Mouse (Mus musculus): ENCODE data around the gene Rnf217.

Gene Rnf217

GRCm38 (mm10) chr10:31555433-31555960, 53.5 kb downstream of the Rnf217 start:
- DNase-seq (ENCODE audit: low spot score in 2 of 2), result no peak

DNA sequence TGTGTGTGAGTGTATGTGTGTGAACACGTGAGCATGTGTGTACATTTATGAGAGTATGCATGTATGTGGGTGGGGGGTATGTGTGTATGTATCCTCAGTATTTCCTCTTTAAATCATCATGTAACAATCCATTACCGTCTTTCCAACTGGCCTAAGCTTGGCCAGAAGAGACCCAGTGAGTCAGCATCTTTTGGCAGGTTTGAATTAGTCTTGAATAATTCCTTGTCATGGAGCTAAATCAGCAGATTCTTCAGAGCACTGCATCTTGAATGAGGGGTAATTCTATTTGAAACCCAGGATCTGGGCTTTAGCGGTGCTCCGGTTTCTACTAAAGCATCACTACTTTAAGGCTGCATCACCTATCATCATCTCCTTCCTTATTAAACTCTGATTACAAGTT, 55.7 kb downstream of the Rnf217 start:
- no peak for DNase-seq (ENCODE audit: low spot score in 2 of 2)

- no peak for DNase-seq (ENCODE audit: low spot score in 2 of 2)
Measured at GRCm38 (mm10) chr10:31551850-31552249, 57.1 kb downstream of the Rnf217 start.

- DNase-seq (ENCODE audit: low spot score in 2 of 2), result no peak
Measured at GRCm38 (mm10) chr10:31551362-31551761, 57.6 kb downstream of the Rnf217 start.

DNA sequence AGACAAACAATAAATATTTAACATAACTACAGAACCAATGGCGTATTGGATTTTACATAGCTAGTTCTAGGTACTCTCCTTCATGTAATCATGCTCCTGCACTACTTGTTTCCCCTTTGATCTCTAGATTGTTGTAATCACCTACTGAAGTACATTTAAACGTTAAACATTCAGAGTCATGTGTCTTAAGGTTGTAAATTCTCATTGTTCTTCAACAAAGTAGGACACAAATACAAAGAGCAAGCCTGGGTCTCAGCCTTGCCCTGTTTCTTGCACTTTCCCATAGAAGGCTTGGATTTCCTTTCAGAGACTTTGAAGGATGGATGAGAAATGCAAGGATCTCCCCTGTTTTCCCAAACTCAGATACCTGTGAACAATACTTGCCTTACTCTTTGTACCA, 61.8 kb downstream of the Rnf217 start:
- DNase-seq (ENCODE audit: low spot score in 2 of 2), result no peak

DNA sequence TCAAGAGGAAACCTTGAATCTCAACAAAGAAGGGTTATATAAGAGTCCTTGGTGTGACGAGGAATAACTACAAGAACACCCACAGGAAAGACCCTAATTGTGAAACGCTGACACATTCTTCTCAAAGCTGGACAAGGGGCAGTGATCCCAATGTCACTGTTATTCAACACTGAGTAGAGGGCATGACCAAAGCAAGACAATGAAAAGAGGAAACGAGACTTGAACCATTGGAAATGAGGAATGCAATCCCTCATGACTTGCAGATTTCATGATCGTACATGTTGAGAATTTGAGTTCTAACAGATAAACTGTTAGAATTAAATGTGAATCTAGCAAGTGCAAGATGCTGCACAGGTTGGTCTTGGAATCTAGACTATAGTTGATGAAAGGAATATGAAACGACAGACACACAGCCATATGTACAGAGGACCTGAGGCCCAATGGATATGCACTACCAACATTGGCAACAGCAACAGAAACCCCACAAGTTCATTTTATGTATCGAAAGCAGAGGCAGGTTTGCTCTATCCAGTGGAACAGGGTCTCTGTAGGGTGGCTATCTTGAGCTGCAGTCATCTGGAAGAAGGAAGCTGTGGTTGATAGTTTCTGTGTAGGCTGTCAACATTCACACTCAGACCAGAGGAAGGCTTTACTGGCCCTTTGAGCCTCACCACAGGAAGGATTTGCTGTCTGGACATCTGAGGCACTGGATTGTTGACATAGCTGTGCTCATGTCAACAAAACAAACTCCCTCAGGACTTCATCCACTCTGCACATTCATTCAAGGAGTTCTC, 64.6 kb downstream of the Rnf217 start:
- DNase-seq (ENCODE audit: low spot score in 2 of 2), result no peak

DNA sequence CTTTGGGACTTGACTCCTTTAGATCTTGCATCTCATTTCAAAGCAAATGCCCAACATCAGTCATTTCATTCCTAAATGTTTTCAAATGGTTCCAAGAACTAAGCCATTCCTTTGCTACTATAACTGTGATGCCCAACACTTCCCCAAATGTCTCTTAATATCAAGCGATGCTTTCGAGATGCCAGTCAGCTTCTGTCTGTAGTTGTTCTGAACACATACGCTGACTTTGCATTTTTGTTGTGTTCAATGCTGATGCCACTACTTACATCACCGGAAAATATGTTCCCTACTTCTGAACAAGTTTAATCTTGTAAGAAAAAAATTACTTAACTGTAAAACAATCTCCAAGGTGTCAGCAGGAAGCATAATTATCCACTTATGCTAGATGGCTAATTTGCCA, 68.5 kb downstream of the Rnf217 start:
- no peak for DNase-seq (ENCODE audit: low spot score in 2 of 2)

GRCm38 (mm10) chr10:31539351-31539750, 69.6 kb downstream of the Rnf217 start:
- DNase-seq (ENCODE audit: low spot score in 2 of 2), result no peak

DNA sequence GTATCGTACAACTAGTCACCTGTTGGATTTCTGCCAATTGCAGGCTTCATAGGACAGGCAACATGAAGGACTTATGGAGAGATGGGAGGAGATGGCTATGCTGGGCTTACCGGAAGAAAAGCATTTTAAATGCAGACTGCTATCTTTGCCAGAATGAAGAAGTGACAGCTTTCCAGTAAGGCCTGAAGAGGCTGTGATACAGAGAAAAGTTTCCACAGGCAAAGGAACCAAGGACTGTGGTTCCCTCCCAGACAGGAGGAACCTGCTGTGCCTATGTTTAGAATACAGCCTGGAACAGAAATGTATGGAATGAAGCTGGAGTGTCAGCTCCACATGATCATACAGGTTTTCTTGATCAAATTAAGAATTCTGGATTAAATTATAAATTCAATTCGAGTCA, 70.3 kb downstream of the Rnf217 start:
- DNase-seq (ENCODE audit: low spot score in 2 of 2), result no peak

GRCm38 (mm10) chr10:31538243-31538642, 70.7 kb downstream of the Rnf217 start:
- no peak for DNase-seq (ENCODE audit: low spot score in 2 of 2)

DNA sequence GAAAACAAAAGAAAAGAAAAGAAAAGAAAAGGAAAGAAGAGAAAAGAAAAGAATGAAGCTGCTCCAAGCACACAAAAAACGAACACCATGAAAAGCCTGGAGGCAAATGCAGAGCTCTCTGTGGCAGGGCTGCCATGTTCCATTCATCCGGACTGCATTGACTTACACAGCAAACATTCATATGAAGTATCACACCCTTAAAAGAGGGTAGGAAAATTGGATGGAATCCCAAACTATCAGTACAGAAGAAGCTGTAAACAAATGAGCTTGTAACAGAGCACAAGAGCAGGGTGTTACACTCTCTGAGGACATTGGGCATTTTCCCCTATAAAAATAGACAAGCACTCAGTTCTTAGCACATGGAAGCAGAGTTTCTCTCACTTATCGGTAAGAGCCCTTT, 71.8 kb downstream of the Rnf217 start:
- no peak for DNase-seq (ENCODE audit: low spot score in 2 of 2)

DNA sequence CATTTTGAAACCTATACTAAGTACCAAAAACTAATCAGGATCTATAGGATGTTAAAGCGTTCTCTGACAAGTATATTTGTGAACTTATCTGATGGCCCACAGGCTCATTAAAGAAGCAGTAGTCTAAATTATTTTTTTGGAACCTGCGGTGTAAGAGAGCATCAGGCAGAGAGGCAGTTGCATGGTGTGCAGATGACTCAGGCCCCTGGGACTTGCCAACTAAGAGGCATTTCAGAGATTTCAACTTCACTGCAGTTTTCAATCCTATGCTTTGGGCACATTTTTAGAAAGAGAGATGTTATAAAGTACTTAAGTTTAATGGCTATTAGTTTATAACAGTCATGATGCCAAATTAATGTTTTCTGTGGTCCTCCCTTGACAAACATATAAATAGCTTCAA, 73.9 kb downstream of the Rnf217 start:
- no peak for DNase-seq (ENCODE audit: low spot score in 2 of 2)

GRCm38 (mm10) chr10:31533270-31533826, 75.6 kb downstream of the Rnf217 start:
- peak; percentile 19 to 57 for DNase-seq (ENCODE audit: low spot score in 2 of 2)

DNA sequence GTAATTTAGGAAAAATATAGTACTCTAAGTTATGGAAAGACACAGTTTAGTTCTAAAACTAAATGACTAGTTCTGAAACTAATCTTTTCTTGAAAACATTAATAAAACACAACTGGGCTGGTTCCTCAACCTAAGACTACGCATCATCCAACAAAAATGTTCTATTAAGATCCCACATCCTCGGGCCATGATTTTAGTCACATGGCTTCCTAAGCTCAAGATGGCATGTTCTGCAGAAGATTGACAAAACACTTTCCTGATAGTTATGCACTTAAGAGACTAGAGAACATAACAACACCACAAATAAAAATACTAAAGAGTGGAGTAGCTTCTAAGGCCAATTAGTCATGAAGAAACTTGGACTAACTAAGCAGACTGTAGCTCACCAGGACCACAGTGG, 76.2 kb downstream of the Rnf217 start:
- no peak for DNase-seq (ENCODE audit: low spot score in 2 of 2)

- DNase-seq (ENCODE audit: low spot score in 2 of 2), result no peak
Measured at GRCm38 (mm10) chr10:31528297-31528984, 80.5 kb downstream of the Rnf217 start.

DNA sequence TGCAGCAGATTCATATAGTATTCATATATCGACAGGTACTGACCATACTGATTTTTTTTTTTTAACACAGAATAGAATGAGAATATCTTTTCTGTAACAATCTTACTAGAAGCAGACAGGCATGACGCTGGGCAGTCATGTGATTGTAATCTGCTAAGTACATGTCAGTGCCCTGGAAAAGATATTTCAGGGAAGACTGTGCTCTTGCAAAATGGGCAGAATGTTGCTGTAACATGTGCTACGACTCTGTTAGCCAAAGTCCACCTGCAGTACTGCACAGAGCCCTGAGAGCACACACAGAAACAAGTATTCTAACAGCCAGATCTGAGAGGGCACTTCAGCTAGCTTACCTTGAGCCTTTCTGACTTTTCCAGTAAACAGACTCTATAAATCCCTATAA, 83.3 kb downstream of the Rnf217 start:
- DNase-seq (ENCODE audit: low spot score in 2 of 2), result no peak

DNA sequence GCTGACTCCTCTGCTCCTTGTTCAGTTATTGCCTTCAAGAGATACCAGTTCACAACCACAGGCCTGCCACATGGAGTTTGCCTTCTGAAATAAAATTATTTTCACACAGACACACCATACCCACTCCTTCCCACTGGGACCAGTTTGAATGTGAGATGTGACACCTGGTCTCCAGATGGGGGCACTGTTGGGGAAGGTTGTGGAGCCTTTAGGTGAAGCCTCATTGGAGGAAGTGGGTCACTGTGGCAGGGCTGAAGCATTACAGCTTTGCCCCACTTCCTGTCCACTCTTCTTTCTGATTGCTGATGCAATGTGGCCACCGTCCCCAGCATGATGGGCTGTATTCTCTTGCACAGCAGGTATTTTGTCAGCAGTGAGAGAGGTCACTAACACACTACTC, 89.6 kb downstream of the Rnf217 start:
- DNase-seq (ENCODE audit: low spot score in 2 of 2), result no peak

DNA sequence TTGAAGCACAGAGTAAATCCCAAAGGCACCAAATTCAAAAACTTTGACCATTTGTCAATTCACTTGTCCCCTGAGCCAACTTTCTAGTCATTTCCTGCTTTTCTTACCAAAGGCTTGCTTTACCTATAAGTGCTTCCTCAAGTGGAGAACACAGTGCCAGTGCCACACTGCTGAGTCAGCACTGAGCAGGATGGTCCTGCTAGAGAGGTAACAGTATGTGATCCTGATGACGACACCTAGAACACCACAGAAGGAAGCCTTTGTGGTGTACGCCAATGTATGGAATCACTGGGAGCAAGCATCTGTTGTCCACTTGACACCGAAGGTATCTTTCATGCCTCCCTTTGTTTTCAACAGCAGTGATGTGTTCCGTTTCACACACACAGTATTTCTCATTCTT, 90.8 kb downstream of the Rnf217 start:
- no peak for DNase-seq (ENCODE audit: low spot score in 2 of 2)

DNA sequence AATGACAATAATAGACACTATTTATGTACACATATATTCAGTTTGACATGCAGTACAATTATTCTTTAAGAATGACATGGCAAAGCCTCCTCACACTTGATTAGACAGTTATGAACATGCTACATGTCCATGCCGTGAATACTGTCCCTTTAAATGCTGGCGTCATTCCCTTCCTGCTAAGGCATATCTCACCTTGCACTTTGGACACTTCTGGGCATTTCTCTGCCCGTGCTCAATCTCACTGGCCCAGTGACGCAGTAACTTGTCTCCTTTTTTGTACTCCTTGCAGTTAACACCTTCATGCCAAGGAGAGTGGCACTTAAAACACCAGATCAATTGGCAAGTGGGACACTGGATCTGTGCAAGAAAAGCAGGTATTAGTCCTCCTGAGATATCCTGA, 91.8 kb downstream of the Rnf217 start:
- DNase-seq (ENCODE audit: low spot score in 2 of 2), result no peak

- no peak for DNase-seq (ENCODE audit: low spot score in 2 of 2)
Measured at GRCm38 (mm10) chr10:31515897-31516296, 93.1 kb downstream of the Rnf217 start.

DNA sequence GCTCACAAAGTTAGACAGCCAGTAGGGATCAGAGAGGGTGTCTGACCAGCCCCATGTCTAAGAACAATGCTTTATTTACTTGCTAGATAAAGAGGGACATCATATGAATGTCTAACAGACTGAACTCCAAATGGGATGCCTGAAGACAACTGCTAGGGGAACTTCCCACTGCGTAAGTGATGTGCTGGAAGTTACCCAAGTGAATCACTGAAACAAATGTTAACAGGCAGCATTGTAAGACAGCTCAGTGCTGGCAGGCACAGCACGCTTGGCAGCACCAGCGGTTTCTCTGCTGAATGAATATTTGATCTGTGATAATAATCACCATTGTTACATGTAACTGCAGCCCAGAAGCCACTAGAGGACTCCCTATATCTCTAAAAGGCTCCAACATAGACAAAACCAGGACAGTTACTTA, 104.8 kb downstream of the Rnf217 start:
- no peak for DNase-seq (ENCODE audit: low spot score in 2 of 2)

- no peak for DNase-seq (ENCODE audit: low spot score in 2 of 2)
Measured at GRCm38 (mm10) chr10:31503542-31504133, 105.3 kb downstream of the Rnf217 start.

Data from urinary bladder, adult 18-20 months (tissue).